Comparison of ENCODE assay signal across 8 mouse cellular contexts in genomic region chr1:33813495-33813867, GRCm38 (mm10). TPM values are rescaled to one million over a fixed set of nuclear protein-coding genes. Genes with fewer than 3 reads are reported as not detected.
DNase-seq lines count a peak whose midpoint lies in the region; ATAC-seq and TF ChIP-seq lines count a peak whose summit lies in the region.

No protein-coding gene starts in this region.

- peak; percentile 8 for DNase-seq in kidney, adult 18-20 months
- DNase-seq in kidney, postnatal 14 days: no peak
- no peak for DNase-seq in cerebellum, postnatal 10 days
- no peak for DNase-seq in left cerebral cortex, adult 9 months (ENCODE audit: low spot score in 2 of 2)

- H3K27me3 ChIP-seq in ES-Bruce4 (ENCODE audit: control insufficient read depth, insufficient read depth, low read length, poor library complexity, severe bottlenecking) (no peaks in the 10 kb centered on the region), myocyte (ENCODE audit: control insufficient read depth, insufficient read depth, insufficient read length) (no peaks in the 10 kb centered on the region)
- H3K27me3 ChIP-seq in embryonic facial prominence, embryonic 15.5 days: no peaks in the 10 kb centered on the region
- H3K27me3 ChIP-seq in intestine, postnatal 0 days (replicated peaks; ENCODE audit: control insufficient read depth, insufficient read depth, low read length): no peaks in the 10 kb centered on the region

- H3K4me3 ChIP-seq in ES-Bruce4 (ENCODE audit: low read depth, low read length) (peak overlapping the region; percentile 97), myocyte (peak overlapping the region; percentile 61)
- H3K4me3 ChIP-seq in embryonic facial prominence, embryonic 15.5 days (replicated peaks): peak overlapping the region; percentile 77
- peak overlapping the region; percentile 74 for H3K4me3 ChIP-seq in intestine, postnatal 0 days (ENCODE audit: low read depth, low read length)

- H3K9ac ChIP-seq in ES-Bruce4 (ENCODE audit: low read depth, poor library complexity, severe bottlenecking): peak overlapping the region; percentile 97
- peak overlapping the region; percentile 82 for H3K9ac ChIP-seq in embryonic facial prominence, embryonic 15.5 days
- peak overlapping the region; percentile 76 for H3K9ac ChIP-seq in intestine, postnatal 0 days (ENCODE audit: low read depth, low read length)

- H3ac ChIP-seq in myocyte (ENCODE audit: control insufficient read depth, insufficient read length): peak overlapping the region; percentile 55

- H3K36me3 ChIP-seq in ES-Bruce4 (ENCODE audit: control insufficient read depth, insufficient read depth, low read length, poor library complexity, severe bottlenecking): peaks cover 21% of the 10 kb centered on the region
- H3K36me3 ChIP-seq in embryonic facial prominence, embryonic 15.5 days: peaks cover 21% of the 10 kb centered on the region
- H3K36me3 ChIP-seq in intestine, postnatal 0 days (ENCODE audit: control insufficient read depth, insufficient read depth): peaks cover 9% of the 10 kb centered on the region; the same call in 1 of the 2 replicates
- peaks cover 27% of the 10 kb centered on the region for H3K36me3 ChIP-seq in myocyte (ENCODE audit: control insufficient read depth, insufficient read depth)

- H3K27ac ChIP-seq in ES-Bruce4 (ENCODE audit: insufficient read depth, low read length): no peak overlapping the region
- H3K27ac ChIP-seq in embryonic facial prominence, embryonic 15.5 days (replicated peaks): peak overlapping the region; percentile 91
- H3K27ac ChIP-seq in intestine, postnatal 0 days (ENCODE audit: low read depth, low read length): peak overlapping the region; percentile 84

- no peaks in the 10 kb centered on the region for H3K9me3 ChIP-seq in ES-Bruce4 (replicated peaks; ENCODE audit: control insufficient read depth, insufficient read depth, low read length, poor library complexity, severe bottlenecking)
- no peaks in the 10 kb centered on the region for H3K9me3 ChIP-seq in embryonic facial prominence, embryonic 15.5 days (replicated peaks)
- no peaks in the 10 kb centered on the region for H3K9me3 ChIP-seq in intestine, postnatal 0 days (ENCODE audit: control insufficient read depth)

- no peak for TF ChIP-seq EP300 in ES-Bruce4 (IDR thresholded peaks at IDR 0.05; ENCODE audit: insufficient read depth, low read depth, low read length)

- H3K4me1 ChIP-seq in ES-Bruce4 (ENCODE audit: control insufficient read depth, insufficient read depth, low read length): no peaks in the 10 kb centered on the region
- peaks cover 15% of the 10 kb centered on the region for H3K4me1 ChIP-seq in embryonic facial prominence, embryonic 15.5 days
- 0 out of 2 replicates have a peak, but pooled peaks cover 12% of the 10 kb centered on the region for H3K4me1 ChIP-seq in intestine, postnatal 0 days (replicated peaks; ENCODE audit: control insufficient read depth, insufficient read depth, low read length)

- no peak for TF ChIP-seq CTCF in ES-Bruce4 (IDR thresholded peaks at IDR 0.05; ENCODE audit: low read depth, low read length)
- TF ChIP-seq CTCF in intestine, postnatal 0 days (IDR thresholded peaks at IDR 0.05; ENCODE audit: low read depth): no peak

- 7% methylated on average over 11 of the region's 11 CpGs for WGBS in embryonic facial prominence, embryonic 15.5 days
- 4% methylated on average over 11 of the region's 11 CpGs for WGBS in intestine, postnatal 0 days

- H3K79me2 ChIP-seq in myocyte (ENCODE audit: control insufficient read depth, insufficient read depth): peaks cover 54% of the 10 kb centered on the region

- TF ChIP-seq POLR2A in ES-Bruce4 (IDR thresholded peaks at IDR 0.05; ENCODE audit: insufficient read depth, low read length): no peak
- TF ChIP-seq POLR2A in myocyte (IDR thresholded peaks at IDR 0.05; ENCODE audit: insufficient read length, low read depth): no peak

- no peak for ATAC-seq in embryonic facial prominence, embryonic 15.5 days (ENCODE audit: insufficient number of reproducible peaks, low FRiP score, low TSS enrichment, low read depth)
- no peak for ATAC-seq in intestine, postnatal 0 days

- peak overlapping the region; percentile 63 for H3K4me2 ChIP-seq in embryonic facial prominence, embryonic 15.5 days (replicated peaks)
- H3K4me2 ChIP-seq in intestine, postnatal 0 days (replicated peaks; ENCODE audit: low read depth): peak overlapping the region; percentile 73
- peak overlapping the region; percentile 88 for H3K4me2 ChIP-seq in myocyte (ENCODE audit: low read depth)

TF ChIP-seq in myocyte, 11 proteins besides CTCF, POLR2A, EP300 and RAD21:
- no peak for TF ChIP-seq CEBPB (IDR thresholded peaks at IDR 0.05; ENCODE audit: insufficient read depth, poor library complexity, severe bottlenecking)

RNA-seq across cellular contexts. Expression of gene Zfp451, which starts 0.9 kb away (rescaled TPM):
- polyA plus RNA-seq in ES-Bruce4 (2011; ENCODE audit: insufficient read depth, insufficient read length, low read depth, missing spikeins) (72.4 and 73.2 TPM in 2 replicates), myocyte (2012; fragmentation: generic; extraction: Trizol) (4.9 TPM)
- polyA plus RNA-seq in embryonic facial prominence, embryonic 15.5 days (2015; fragmentation: Nextera tagmentation; extraction: Ambion mirVana): 23.7 and 25.4 TPM in 2 replicates
- polyA plus RNA-seq in intestine, postnatal 0 days (2015; fragmentation: Nextera tagmentation; extraction: Ambion mirVana): 5.9 and 6.7 TPM in 2 replicates

RNA-seq across cellular contexts. Expression of gene Bag2, which starts 55.9 kb away (rescaled TPM):
- polyA plus RNA-seq in ES-Bruce4 (2011; ENCODE audit: insufficient read depth, insufficient read length, low read depth, missing spikeins) (14.6 and 17.1 TPM in 2 replicates), myocyte (2012; fragmentation: generic; extraction: Trizol) (37.3 TPM)
- polyA plus RNA-seq in embryonic facial prominence, embryonic 15.5 days (2015; fragmentation: Nextera tagmentation; extraction: Ambion mirVana): 55.5 and 56.6 TPM in 2 replicates
- polyA plus RNA-seq in intestine, postnatal 0 days (2015; fragmentation: Nextera tagmentation; extraction: Ambion mirVana): 26.0 and 27.4 TPM in 2 replicates
